Mouse (Mus musculus) cerebellum, adult 8-10 months (tissue): Measurements from ENCODE around the gene Dusp28.
A peak's percentile ranks its signal among the peaks of the same experiment; 100 is the strongest.

ENCODE experiments used
- DNase-seq: peaks from one replicate; pipeline ENCODE4 v3.0.0; 2022

Dusp28 gene

DNA sequence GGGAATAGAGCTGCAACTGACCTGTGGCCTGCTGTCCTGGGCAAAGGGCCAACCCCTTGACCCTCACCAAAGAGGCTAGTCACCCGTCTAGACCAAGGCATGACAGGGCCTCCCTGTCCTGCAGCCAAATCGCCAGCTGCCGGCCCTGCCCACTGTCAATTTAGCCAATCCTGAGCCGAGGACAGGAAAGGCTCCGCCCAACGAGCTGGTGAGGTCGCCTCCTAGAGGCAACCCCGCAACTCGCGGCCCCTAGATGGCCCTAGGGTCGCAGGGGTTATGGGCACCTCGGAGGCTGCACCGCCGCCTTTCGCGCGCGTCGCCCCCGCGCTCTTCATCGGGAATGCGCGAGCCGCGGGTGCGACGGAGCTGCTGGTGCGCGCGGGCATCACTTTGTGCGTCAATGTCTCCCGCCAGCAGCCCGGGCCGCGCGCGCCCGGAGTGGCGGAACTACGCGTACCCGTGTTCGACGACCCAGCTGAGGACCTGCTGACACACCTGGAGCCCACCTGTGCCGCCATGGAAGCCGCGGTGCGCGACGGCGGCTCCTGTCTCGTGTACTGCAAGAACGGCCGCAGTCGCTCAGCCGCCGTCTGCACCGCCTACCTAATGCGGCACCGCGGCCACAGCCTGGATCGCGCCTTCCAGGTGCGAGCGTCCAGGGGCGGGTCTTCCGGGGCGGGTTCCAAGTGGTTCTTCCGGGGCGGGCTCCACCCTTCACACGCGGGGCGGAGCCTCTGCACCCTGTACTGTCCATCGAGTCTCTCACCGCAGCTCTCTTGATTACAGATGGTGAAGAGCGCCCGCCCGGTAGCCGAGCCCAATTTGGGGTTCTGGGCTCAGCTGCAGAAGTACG lies at the start of gene Dusp28:
Gene Dusp28 (plus strand): TSS at position 203 of the 853 bp plus-strand sequence.
- peak; percentile 84 for DNase-seq

GRCm38 (mm10) chr1:92861503-92861902 lies 45.3 kb upstream of the Dusp28 start:
- no peak for DNase-seq

DNA sequence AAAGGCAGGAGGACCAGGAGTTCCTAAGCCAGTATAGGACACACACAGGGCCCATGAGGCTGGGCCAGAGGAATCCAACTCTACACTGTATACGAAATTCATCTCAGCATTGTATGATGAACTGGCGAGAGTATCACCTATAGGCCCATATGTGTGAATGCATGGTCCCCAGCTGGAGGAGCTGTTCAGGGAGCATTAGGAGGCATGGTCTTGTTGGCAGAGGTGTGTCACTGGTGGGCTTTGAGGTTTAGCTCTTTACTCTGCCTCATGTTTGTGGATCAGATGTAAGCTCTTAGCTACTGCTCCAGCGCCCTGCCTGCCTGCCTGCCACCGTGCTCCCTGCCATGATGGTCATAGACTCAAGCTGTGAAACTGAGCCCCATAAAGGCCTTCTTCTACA lies 43.5 kb upstream of the Dusp28 start:
- DNase-seq: no peak

- DNase-seq: no peak
Measured at GRCm38 (mm10) chr1:92866170-92866569, 40.6 kb upstream of the Dusp28 start.

DNA sequence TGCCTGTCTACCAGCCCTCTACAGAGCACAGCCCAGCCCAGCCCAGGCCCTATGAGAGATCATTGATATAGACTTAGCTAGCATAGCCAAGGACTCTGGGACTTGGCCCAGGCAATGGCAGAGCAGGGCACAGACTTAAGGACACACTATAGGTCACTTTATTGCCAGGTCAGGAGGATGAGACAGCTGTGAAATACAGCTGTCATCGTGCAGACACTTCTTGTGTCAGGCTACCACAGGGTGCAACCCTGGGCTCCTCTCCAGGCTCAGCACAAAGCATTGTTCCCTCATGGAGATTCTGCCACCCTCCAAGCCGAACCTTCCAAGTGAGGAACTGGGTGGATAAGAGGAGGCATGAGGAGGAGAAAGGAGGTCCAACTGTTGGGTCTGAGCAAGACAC lies 36.8 kb upstream of the Dusp28 start:
- no peak for DNase-seq

DNA sequence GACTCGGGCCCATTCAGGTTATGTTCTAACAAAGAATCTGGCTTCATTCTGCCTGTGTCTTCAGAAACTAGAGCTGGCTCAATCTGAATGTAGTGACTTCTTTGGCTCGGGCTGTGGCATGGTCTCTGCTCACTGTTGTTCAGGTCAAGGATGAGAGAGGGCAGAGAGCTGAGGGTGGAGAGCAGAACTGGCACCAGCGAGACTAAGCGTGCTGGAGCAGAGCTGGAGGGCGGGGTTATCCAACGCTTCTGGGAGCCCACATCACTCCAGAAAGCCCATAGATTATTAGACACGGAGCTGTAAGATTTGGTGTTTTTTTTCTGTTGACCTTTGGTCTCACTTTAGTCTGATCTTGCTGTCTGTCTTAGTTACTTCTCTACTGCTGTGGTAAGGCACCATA lies 34.1 kb upstream of the Dusp28 start:
- DNase-seq: no peak

DNA sequence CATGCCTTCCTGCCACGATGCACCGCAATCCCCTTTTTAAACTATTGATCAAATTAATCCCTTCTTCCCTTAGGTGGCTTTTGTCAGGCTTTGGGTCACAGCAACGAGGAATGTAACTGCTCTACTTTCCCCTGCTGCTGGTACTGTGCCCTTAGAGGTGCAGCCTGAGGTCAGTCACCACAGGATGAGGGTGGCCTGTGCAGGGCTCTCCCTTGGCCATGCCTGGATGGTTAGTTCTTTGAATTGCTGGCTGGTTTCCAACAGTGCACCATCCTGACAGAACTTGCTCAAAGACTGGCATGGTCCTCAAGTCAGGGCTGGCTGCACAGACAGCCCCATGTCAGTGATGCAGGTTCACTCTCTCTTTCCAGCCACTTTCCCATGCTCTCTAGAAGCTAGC lies 32.8 kb upstream of the Dusp28 start:
- no peak for DNase-seq

- DNase-seq: no peak
Measured at GRCm38 (mm10) chr1:92875360-92876111, 31.2 kb upstream of the Dusp28 start.

DNA sequence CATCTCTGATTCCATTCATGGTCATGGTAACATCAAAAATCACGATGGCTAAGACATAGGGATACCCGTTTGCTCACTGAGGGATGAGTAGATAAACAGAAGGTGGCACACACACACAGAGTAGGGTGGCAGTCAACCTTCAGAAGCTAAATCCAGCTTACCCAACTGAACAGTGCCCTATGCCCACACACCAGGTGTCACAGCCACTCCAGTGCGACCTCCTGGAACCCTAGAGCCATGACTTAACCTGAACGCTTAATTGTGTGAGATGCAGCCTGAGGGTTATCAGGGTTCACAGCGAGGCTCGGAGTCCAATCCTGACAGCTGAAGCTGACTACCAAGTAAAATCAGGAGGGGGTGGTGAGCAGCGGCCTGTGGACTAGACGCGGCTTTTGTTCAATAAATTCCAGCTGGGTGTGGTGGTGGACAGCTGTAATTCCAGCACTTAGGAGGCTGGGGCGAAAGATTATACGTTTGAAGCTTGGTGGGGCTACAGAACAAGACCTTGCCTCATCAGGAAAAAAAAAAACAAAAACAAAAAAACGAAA lies 29.3 kb upstream of the Dusp28 start:
- DNase-seq: no peak

DNA sequence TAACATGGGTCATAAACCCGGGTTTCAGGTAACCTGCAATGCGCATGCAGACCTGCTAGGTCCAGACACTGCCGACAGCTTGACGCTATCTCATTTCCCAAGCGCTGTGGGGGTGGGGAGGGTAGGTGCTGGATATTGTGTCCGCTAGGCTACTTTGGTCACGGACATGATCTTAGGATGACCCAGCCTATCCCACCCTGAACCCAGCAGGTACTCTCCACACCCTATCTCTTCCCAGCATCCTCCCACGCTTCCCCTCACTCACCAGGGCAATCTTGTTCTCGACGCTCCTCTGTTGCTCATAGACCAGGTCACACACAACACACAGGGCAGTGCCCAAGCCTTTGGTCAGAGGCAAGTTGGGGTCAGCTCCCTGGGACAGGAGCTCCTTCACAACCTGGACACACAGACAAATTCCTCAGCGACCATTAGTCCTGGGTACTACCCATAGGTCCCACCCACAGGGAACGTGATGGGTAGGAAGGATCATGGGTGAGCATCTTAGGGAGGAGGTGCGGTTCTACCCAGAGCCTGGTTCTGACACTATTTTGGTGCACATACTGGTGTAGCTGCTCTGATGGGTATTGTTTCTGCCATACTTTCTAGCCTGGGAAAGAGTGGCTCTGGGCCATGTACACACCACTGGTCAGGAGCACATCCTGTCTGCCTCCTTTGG lies 28.6 kb upstream of the Dusp28 start:
- DNase-seq: no peak

- DNase-seq: peak; percentile 91
Measured at GRCm38 (mm10) chr1:92879266-92879665, 27.5 kb upstream of the Dusp28 start.

DNA sequence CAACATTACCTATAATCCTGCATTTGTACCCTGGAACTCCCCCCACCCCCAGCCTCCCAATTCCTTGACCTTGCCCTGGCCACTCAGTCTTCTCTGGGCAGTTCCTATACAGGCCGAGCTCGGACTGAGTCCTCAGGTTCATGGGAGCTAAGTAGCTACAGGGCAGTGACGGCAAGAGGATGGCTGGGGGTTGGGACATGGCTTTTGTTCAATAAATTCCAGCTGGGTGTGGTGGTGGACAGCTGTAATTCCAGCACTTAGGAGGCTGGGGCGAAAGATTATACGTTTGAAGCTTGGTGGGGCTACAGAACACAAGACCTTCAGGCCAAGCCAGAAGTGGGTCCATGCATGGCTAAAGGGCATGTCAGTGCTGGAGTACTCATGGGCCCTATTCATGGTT lies 26.7 kb upstream of the Dusp28 start:
- DNase-seq: no peak

DNA sequence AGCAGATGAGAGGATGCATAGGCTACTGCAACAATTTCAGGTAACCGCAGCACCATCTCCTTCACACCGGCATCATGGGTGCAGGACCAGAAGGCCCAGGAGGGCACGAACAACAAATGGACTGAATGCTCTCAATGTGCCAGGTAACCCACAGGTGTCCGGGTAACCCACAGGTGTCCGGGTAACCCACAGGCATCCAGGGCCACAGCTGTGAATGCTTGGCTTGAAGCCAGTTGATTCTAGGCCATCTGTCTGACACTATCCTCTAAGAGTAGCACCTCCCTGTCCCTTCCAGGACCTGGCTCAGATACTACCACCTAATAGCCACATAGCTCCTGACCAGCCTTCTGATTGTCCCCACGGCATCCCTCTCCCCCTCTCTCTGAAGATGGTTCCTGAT lies 24.8 kb upstream of the Dusp28 start:
- DNase-seq: no peak

DNA sequence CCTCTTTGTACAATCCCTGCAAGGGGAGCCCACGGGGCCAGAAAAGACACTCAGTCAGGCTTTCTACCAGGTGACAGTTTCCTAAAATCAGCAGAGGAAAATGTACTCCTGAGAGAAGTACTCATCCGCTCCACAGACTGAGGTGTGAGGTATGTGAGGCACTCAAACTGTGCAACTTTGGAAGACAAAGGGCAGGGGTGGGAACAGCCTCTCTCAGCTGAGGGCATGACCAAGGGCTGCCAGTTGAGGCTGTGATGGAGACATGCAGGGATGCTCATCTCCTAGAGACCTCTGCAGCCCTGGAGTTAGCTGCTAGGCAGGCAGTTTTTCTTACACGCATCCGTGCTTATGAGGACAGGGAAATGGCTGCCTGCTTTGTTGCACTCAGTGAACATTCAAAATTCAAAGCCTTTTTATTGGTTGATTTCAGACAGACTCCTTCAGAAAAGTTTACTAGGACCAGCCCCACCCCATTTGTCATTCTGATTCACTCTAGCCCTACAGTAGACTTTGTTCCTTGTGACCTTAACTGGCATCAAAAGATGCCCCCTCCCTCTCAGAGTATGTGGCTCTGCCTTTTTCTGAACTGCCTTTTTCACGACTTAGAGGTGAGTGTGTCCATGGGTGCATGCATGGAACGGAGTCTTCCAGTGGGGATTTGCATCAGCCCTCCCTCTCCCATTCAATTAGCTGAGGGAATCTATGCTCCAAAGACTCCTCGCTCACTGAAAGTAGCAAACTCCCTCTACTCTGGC lies 17.7 kb upstream of the Dusp28 start:
- no peak for DNase-seq

DNA sequence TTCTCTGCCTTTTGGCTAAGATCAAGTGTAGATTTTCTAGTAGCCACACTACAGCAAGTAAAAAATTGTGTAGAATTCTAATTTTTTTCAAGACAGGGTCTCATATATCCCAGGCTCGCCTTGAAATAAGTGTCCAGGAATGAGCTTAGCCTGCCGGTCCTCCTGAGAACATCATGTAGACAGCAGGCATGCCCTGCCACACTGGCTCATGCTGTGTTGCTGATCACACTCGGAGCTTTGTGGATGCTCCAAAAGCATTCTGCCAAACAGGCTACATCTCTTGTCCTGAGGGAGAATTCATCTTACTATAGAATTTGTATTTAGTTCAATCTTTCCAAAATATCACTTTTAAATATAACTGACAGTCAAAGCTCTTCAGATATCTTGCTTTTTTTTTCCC lies 14.0 kb upstream of the Dusp28 start:
- no peak for DNase-seq

DNA sequence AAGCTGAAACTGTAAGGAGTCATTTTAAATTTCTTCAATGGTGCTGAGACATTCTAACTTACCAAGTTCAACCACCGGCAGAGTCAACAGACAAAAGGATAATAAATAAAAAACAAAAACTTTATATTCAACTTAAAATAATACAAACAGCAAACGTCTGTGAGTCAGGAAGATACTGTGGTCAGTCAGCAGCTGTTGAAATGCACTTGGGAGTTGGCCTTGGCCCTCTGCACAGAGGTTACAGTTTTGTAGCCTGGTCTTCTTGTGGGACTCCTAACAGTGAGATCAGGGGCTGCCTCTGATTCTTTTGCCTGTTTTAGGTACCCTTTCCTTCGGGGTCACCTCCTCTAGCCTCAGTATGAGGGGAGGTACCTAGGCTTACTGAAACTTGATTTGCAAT lies 12.9 kb upstream of the Dusp28 start:
- no peak for DNase-seq

DNA sequence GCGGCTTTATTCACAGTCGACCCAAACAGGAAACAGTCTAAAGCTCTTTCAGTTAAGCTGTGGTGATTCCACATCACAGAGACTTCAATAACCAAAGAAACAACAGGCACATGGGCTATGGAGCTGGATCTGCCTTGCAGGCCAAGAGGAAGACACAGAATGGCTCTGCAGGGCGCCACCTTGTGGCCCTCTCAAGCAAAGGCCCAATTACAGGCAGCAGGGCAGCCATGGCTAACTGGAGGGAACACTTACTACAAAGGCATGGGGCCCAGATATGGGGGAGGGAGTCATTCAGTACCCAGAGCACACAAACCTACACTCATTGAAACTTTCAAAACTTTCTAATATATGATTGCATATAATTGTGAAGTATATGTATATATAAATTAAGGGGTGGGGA lies 11.7 kb upstream of the Dusp28 start:
- peak; percentile 85 for DNase-seq

DNA sequence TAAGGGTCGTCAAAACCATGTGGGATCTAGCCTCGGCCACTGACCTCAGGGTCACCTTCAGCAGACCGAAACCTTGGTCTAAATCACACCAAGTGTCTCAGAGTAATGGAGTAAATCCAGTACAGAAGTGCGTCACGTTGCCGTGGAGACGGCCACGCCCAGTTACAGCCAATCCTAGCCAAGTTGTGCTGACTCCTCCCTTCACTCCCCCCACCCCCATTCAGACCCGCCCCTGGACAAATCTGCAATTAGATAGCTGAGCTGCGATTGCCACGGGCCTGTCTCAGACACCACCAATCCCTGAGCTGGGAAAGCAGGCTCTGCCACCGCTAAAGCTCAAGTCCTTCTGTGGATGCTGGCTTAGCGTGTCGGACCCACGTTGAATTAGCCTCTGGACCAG lies 4.0 kb upstream of the Dusp28 start, which contains the start of gene Ankmy1:
Gene Ankmy1 (minus strand): TSS at position 121 of the 400 bp plus-strand sequence.
- DNase-seq: no peak

GRCm38 (mm10) chr1:92903627-92904026 lies 3.2 kb upstream of the Dusp28 start:
- no peak for DNase-seq

DNA sequence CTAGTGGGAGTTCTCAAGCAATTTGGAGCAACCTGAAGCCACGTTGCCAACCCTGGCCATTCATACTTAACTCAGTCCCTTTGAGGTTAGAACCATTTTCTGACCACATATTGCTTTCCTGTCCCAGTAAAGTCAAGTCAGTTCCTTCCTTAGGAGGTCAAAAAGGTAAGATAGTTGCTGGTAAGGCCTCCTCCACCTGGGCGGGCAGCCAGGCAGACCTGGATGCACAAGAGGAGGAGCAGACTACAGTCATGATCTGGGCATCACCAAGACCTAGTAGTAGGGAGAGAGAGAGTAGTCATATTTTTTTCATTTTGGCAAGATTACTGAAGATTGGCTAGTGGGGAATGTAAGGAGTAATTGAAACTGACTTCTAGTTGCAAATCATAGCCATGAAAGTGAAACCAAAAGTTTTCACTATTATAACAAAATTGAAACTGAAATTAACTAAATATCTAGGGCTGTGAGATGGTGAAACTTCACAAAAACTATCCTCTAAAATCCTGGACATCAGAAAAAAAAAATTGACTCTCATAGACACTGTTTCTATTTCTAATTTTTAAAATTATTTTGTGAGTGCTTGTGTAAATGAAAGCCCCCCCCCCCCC lies 974 bp upstream of the Dusp28 start:
- no peak for DNase-seq

GRCm38 (mm10) chr1:92907632-92908360 lies 1.0 kb downstream of the Dusp28 start:
- DNase-seq: no peak
